Mouse (Mus musculus): ENCODE measurements around the gene Sort1.

- no peak for TF ChIP-seq EP300 (IDR thresholded peaks at IDR 0.05; ENCODE audit: low read depth)
- no peak; the same call in 1 of the 2 replicates for TF ChIP-seq CTCF (IDR thresholded peaks at IDR 0.05; ENCODE audit: low read depth)
Measured at GRCm38 (mm10) chr3:108314038-108314675, 30.3 kb downstream of the Sort1 start.

Measured in heart, postnatal 0 days (tissue).